Mouse (Mus musculus) ES-E14 (cell line): ENCODE measurements around the gene Hibch.
"Not testable (repeated sequence)": the region's sequence is repeated elsewhere in the genome, so short reads cannot be mapped to it uniquely, and the experiment has no call there.

ENCODE experiments used
- CHD2 ChIP-seq: IDR thresholded peaks from 2 replicates; pipeline ENCODE4 v1.6.1; 2014; ENCODE audit warnings: mild to moderate bottlenecking, low read depth, low read length, inconsistent platforms
- HCFC1 ChIP-seq: IDR thresholded peaks from 2 replicates; pipeline ENCODE4 v1.6.1; 2012; ENCODE audit warnings: low read length, inconsistent platforms, borderline replicate concordance; ENCODE audit not compliant: insufficient read depth
- MAFK ChIP-seq: IDR thresholded peaks from 2 replicates; pipeline ENCODE4 v1.6.1; 2014; ENCODE audit warnings: mild to moderate bottlenecking, low read depth, low read length, inconsistent platforms; ENCODE audit not compliant: insufficient read depth
- ZC3H11A ChIP-seq: IDR thresholded peaks from 2 replicates; pipeline ENCODE4 v1.6.1; 2012; ENCODE audit warnings: low read depth, mild to moderate bottlenecking, inconsistent platforms, low read length, borderline replicate concordance

- not testable (repeated sequence) for TF ChIP-seq MAFK, HCFC1, CHD2, ZC3H11A
Measured at GRCm38 (mm10) chr1:52924482-52924881, 79.8 kb downstream of the Hibch start.
